Mouse (Mus musculus): ENCODE data around the gene Adcy1.

Adcy1 gene

DNA sequence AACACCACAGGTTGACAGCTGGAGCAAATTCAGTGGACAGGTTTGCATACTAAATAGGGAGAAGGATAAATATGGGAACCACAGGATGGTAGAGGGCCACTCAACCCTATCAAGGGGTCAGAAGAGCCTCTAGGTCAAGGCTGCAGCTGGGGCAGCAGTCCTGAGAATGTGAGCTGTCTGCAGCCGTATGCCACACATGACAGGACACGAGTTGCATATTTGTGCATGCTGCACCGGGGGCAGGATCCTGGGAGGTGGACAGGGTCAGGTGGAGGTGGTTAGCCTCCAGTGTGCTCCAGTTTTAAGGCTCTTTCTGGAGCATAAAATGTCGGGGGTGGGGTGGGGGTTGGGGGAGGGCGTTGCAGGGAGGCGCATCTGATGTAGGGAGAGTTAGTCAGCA is 8.3 kb downstream of the Adcy1 start:
- DNase-seq, result no peak

- DNase-seq, result no peak
Measured at GRCm38 (mm10) chr11:7073556-7073955, 10.3 kb downstream of the Adcy1 start.

- DNase-seq, result no peak
Measured at GRCm38 (mm10) chr11:7076510-7076909, 13.2 kb downstream of the Adcy1 start.

DNA sequence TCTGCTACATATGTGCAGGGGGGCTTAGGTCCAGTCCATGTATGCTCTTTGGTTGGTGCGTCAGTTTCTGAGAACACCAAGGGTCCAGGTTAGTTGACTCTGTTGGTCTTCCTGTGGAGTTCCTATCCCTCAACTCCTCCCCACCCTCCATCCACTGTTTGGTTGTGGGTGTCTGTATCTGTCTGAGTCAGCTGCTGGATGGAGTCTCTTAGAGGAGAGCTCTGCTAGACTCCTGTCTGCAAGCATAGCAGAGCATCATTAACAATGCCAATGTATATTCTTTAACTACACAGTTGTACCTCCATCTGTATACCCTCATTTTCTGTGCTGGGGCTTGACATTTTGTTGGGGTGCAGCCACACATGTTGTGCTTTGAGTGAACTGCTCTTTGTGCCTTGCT is 18.6 kb downstream of the Adcy1 start:
- DNase-seq, result no peak

DNA sequence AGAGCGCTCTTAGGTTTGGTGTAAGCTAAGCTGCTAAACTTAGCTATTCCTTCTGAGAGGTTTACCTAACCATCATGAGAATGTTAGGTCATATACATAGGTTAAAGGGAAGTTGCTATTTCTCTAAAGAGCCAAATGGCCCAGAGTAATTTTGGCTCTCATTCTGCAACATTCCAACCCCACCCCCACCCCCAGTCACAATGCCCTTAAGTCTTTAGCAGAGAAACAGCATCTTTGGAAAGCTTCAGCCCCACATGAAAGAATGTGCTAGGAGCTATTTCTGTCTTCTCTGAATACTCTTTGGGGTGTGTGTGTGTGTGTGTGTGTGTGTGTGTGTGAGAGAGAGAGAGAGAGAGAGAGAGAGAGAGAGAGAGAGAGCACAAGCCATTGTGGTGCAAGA is 20.6 kb downstream of the Adcy1 start:
- DNase-seq, result no peak

DNA sequence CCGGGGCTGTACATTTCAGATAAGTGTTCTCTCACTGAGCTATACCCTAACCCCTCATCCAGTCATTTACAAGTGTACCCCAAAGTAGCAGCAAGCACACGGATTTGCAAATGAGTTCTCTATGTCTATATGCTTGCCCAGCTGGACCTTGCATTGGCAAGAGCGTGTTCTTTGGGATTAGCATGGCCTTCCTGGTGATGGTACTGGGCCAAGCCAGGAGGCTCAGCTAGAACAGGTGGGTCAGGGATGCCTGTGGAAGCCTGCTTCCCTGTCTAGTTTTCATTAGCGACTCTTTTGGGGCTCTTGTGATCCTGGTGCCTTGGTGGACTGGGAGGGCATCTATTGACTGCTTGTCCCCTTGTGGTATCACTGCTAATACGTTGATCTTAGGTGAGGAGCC is 21.9 kb downstream of the Adcy1 start:
- DNase-seq, result no peak

- no peak for DNase-seq
Measured at GRCm38 (mm10) chr11:7091120-7091519, 27.8 kb downstream of the Adcy1 start.

DNA sequence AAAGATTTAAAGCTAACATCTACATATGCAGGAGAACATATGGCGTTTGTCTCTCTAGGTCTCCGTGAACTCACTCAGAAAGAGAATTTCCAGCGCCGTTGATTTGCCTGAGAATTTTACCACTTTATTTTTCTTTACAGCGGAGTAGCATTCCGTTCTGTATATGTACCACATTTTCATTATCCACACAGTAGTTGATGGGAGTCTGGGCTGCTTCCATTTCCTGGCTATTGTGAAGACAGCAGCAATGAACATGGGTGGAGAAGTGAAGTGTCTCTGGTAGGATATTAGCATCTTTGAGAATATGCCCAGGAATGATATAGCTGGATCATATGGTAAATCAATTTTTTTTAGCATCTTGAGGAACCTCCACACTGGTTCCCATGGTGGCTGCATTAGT is 31.6 kb downstream of the Adcy1 start:
- DNase-seq, result no peak

- no peak for DNase-seq
Measured at GRCm38 (mm10) chr11:7101674-7102073, 38.4 kb downstream of the Adcy1 start.

DNA sequence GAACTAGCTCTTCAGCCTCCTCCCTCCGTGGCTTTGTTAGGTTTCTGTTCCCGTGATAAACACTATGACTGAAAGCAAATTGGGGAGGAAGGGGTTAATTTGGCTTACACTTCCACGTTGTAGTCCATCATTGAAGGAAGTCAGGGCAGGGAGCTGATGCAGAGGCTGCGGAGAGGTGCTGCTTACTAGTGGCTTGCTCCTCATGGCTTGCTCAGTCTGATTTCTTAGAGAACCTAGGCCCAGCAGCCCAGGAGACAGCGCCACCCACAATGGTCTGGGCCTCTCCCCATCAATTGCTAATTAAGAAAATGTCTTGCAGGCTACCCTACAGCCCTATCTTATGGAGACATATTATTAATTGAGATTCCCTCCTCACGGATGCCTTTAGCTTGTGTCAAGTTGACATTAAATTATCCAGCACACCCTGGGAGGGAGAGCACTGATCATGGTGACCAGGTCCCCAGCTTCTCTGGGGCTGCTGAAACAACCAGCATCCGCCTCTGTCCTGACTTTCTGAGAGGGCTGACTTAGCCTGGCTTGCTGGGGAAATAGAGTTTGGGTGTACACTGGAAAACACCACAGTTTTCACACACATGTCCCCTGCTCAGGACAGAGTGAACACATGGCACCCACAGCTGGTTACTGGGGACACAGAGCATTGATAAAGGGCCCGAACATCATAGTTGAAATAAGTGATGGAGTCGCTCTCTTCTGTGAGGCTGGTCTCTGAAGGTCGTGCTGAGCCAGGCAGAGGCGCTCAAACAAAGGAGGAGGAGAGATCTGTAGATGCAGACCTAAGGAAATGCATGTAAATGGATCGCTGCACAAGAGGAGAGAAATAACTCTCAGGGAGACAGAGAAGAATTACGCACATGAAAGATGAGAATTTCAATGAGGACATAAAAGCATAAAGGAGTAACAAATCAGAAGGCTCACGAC is 39.2 kb downstream of the Adcy1 start:
- no peak for DNase-seq

DNA sequence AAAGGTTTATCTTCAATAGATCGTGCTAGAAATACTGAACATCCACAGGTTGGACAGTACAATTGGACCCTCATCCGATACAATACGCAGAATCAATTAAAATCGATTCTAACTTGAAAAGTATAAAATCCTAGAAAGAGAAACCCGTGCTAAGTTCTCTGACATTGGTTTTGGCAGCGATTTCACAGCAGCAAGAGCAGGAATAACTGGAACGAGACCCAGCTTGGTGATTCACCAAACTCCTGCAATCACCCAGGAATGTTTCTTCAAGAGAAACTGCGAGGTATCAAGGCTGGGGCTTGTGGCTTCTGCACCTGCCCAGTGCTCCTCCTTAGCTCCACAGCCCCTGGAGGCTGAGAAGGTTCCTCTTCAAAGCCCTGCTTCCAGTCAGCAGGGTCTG is 42.0 kb downstream of the Adcy1 start:
- DNase-seq, result no peak

GRCm38 (mm10) chr11:7109131-7109530 is 45.8 kb downstream of the Adcy1 start:
- no peak for DNase-seq

DNA sequence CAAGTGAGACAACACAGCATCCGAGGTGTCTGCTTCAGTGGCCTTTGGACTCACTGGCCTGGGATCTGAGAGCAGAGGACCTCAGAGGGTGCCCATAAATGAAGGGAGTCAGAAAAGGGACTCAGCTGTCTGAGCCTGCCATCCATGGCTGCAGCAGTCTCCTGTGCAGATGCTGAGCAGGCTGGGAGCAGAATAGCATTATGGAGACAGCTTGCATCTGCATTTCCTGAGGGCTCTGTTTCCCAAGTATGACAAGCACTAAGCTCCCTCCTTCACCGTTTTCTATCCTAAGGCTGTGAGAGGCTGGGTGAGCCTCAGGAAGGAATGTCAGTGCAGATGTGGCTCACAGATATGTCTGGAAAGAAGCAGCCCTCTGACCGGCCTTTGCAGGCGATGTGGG is 49.8 kb downstream of the Adcy1 start:
- DNase-seq, result no peak

DNA sequence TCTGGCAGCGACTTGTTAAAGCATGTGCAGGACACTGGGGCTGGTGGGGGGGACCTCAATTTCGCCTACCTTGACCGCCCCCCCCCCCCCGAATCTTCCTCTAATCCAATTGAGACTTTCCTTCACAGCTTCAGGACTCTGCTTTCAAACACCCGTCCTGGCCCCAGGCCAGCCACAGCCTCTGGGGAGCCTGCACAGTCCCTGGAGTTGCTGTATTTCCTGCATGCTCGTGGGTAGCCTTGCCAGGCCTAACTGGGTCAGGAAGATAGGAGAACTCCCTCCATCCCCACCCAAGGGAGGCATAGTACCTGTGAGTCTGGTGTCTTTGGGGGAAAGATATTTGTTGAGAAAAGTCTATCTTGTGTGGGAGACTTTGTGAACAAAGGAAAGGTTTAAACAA is 50.4 kb downstream of the Adcy1 start:
- DNase-seq, result peak in 1 of 2 experiments; percentile 22

DNA sequence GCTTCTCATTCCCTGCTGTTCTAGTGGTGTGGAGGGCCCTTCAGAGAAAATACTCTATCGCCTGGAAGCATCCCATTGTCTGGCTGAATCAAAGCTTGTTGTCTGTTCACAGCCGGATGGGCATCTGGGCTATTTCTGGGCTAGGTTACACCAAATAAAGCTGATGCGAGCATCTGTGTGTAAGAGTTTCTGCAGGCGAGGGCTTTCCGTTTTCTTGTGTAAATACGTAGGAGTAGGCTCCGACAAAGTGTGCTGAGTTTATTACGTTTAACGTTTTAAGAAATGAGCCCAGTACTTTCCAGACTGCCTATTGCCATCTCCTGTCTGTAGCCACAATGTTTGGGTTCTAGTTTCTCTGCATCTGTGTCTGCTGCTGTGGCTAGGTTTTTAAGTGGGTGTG is 51.0 kb downstream of the Adcy1 start:
- DNase-seq, result no peak

DNA sequence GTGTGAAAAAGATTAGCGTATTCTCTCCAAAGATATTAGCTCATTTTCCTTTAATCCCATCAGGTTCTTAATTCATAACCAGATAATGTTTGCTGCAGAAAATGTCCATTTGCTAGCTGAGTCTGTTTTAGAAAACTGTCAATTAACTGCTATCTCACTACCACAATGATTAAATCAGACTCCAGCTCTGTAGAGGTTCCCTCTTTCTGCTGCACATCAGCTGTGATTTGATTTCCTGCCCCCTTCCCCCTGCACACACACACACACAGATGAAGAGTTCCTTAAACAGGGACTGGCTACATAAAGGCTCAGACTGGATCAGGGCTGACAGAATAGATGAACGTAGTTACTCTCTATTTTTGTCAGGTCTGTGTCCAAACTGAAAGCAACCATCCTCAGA is 53.4 kb downstream of the Adcy1 start:
- DNase-seq, result no peak

DNA sequence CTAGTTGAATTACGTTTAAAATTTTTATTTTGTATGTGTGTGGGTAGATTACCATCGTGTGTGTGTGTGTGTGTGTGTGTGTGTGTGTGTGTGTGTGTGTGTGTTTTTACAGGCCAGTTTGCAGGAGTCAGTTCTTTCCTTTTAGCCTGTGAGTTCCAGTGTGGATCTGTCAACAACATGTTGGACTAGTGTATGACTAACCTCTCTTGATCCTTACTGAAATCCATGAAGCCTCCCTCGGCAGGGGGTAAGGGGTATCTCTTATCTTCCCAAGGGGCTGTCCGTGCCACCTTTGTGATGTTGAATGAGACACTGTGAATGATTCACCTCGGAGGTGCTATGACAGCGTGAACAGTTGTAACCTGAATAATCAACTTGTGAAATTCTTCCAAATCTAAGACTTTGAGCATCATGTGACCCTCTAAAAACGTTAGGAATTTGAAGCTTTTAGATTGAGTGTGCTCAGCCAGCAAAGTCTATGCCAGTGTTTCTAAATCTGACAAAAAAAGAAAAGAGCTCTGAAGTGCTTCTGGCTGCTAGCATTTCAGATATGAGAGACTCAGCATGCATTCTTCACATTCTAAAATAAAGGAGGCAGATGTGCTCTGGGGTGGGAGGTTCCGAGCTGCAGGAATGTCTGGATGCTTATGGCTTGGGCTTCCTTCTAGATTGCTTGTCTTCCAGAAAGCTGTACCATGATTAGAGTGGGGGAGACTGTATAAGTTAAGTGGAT is 66.2 kb downstream of the Adcy1 start:
- no peak for DNase-seq

DNA sequence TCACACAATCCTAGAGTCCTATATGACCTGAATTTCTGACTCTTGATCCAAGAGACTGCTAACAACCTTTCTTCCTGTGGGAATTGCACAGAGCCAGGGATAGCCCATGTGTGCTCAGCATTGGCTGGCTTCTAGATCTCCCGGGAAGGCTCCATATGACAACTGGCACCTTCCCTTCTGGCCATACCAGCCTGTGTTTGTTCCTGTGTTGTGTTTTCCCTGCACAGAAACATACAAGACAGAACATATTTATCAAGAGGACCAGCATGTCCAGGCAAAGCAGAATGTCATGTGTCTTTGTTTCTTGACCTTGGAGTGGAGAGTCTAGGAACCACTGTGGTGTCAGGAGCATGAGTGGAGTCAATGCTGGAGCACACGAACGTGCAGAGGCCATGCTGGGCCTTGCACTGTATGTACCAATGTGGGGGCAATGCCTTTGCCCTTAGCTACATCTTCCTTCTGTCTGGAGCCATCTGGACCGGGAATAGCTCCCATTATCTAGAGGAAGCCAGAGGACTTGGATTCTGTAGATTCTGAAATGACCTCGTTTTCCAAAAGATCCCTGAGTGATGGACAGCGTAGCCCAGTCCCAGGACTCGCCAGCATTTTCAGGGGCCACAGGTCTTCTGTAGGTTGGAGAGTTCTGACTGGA is 69.6 kb downstream of the Adcy1 start:
- DNase-seq, result no peak

DNA sequence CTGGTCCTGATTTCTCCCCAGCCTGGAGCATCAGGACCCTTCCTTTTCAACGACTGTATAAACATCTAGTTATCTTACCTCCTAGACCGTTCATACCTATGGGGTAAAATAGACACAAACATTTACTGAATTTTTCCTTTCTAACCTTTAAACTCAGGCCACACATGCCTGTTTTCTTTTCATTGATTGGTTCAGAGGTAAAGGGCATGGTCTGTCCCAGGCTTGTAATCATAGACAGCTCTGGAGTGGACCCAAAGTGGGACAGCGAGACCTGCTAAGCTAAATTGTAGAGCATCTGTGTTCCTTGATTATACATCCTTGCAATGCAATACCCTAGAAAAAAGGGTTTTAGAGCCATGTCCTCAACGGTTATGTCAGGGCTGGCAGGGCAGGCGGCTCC is 70.4 kb downstream of the Adcy1 start:
- no peak for DNase-seq

DNA sequence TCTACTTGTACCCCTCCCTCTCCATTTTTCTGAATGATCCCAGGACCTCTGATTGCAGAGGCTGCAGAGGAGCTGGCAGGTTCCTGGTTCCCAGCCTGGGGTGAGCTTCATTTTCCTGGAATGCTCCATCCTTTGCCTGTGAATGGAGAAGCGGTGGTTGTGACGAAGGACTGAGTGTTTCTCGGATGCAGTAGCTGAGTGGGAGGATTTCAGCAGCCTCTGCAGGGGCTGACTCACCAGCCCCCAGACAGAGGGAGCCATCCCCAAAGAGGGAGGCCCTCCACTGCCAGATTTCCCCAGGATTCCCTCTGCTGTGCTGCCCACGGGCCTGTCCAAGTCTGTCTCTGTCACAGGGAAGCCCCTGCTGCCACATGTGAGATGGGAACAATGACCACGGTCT is 71.0 kb downstream of the Adcy1 start:
- no peak for DNase-seq

DNA sequence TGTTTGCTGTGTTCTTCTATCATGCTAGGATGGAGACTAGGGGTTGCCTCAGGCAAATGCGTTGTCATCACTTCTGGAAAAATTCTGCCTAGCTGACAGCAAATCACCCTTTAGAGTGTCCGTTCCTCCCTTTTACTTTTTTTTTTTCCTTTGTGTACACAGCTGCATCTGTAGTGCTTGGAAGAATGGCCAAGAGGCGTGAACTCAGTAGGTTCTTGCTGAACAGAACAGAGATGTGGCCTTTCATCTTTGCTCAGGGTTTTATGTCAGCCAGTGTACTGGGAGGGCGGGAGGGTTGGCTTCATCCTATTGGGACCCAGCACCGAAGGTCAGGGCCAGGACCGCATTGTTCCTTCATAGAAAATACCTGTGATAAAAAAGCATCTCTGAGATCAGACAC is 72.0 kb downstream of the Adcy1 start:
- no peak for DNase-seq

DNA sequence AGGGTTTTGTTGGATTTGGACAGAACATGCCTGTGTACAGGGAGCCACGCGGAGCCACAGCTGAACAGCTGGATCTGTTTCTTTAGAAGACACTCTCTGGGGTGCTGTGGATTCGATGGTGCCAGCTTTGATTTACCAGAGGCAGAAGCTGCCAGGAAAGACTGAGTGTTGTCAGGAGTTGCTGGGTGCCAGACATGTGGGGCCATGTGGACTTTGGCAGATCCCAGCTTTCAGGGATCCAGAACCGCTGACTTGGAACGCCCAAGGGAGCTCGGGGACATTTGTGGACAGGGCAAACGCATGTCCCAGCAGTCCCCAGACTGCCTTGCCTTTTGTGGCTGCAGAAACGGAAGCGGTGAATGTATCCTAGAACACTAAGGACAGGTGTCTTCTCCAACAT is 72.5 kb downstream of the Adcy1 start:
- DNase-seq, result peak; percentile 40 to 59

DNA sequence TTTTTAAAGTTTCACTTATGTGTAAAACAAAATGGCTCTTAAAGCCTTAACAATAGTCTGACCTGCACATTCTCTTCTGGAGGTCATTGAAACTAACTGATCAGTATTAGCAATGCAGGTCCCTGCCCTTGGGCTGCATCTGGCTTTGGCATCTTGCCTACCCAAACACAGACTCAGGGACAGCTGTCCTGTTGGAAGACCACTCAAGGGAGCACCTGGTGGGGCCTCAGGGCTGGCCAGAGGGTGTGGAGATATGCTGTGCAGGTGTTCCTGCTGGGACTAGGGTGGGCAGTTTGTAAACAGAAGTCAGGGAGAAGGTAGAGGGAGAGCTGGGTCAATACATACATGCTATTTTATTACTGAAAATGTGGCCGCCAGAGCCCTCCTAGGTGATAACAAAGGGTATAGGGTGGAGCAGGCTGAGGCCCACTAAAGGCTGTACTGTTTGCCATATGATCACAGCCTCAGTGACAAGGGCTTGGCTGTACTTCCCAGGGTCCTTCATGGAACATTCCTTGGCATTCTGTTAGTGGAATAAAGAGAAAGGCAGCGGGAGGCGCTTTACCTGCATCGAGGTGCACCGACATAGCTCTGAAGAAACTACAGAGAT is 73.1 kb downstream of the Adcy1 start:
- no peak for DNase-seq
